Mouse (Mus musculus) layer of hippocampus, adult 11-12 months (tissue): ENCODE measurements around the gene Nr2f1.

Experiments
- DNase-seq: peaks from one replicate; pipeline ENCODE4 v3.0.0; 2022; ENCODE audit warnings: low spot score

Gene Nr2f1

DNA sequence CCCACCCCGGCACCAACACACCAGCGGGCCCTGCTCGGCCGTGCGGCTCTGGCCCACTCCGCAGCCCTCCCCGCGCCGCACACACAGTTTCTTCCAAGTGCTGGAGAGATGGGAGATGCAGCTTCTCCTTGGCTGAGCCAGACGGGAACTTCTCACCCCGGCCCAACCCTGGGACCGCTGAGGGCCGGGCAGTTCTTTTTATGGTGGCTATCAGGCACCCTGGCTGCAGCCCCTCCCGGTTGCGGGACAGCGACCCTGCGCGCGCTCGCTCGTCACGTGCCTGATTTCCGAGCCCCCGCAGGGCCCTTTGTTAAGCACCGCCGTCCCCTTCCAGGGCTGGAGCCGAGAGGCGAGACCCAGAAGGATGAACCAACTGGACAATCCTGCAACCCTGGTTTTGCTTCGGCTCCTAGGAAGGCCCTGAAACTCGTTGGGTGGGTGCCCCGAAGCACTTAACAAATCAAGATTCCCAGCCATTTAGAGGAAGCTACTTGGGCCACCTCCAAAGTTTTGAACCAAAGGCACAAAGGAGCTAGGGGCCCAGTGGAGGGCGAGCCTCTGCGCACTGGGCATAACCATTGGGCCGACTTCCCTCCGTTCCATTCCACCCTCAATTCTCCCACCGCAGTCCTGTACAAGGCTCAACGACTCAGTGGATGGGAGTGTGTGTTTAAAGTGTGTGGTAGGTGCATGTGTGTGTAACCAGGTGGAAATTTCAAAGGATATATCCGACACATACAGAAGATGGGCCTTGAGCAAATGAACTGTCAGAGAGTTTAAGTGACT, 20.1 kb downstream of the Nr2f1 start:
- DNase-seq, result no peak

GRCm38 (mm10) chr13:78178771-78179170, 20.8 kb downstream of the Nr2f1 start:
- no peak for DNase-seq

DNA sequence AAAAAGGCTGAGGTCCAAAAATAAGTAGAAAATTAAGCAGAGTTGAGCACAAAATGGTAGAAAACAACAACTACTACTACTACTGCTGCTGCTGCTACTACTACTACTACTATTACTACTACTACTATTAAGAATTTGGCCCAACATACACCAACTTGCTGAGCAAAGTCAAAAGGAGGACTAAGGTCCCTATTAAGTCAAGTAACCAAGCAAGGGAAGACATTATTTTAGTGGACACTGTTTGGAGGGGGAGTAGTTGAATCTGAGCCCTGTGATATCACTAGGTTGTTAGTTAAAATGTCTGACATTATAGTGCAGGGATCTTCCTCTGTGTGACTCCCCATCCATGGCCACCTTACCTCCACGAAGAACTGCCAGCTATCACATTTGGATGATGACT, 21.5 kb downstream of the Nr2f1 start:
- no peak for DNase-seq

DNA sequence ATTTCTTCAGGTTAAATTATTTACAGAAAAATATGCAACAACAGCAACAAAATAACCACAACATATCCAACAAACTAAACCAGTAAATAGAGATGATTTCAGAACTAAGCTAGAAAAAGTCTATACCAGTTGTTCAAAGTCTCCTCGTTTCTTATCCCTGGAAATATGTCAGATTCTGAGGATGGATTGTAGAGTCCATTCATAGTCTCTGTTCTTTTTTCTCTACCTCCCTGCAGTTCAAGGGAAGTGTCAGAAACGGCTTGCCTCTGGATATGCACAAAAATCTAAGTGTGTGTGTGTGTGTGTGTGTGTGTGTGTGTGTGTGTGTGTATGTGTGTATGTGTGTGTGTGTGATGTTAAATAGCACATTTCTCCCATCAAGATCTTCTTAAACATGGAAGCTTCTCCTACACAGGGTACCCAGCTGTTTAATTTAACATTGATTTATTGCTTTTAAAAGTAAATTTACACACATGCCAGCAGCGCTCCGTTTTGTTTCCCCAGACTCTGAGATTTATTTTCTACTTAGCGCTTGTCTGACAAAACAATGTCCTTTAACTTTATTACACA, 22.1 kb downstream of the Nr2f1 start:
- DNase-seq, result no peak

DNA sequence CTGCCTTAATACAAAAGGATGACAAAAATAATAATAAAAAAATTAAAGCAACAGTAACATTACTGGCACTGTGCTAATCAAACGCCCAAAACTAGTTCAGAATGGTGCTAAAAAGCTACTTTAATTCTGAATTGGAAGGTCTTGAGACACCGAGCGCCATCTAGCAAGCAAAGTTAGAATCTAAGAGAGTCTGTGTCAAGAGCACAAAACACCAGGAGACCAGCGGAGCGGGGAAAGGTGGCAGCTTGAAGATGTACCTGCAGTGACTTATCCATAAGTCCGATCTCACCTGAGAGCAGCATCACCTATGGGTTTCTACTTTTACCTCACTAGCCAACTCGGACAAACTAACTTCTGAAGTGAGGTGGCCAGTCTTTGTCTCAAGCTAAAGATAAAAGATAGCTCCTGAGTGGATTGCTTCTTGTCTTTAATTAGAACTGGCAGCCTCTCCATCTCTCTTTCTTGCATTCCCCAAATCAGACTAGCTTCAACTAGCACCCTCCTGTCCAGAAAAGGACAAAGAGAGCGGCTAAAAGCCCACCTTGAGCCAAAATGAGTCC, 23.7 kb downstream of the Nr2f1 start:
- DNase-seq, result peak; percentile 67

- DNase-seq, result no peak
These were observed 24.7 kb downstream of the Nr2f1 start for GRCm38 (mm10) chr13:78174891-78175290.

- no peak for DNase-seq
These were observed 25.4 kb downstream of the Nr2f1 start for GRCm38 (mm10) chr13:78174191-78174590.

DNA sequence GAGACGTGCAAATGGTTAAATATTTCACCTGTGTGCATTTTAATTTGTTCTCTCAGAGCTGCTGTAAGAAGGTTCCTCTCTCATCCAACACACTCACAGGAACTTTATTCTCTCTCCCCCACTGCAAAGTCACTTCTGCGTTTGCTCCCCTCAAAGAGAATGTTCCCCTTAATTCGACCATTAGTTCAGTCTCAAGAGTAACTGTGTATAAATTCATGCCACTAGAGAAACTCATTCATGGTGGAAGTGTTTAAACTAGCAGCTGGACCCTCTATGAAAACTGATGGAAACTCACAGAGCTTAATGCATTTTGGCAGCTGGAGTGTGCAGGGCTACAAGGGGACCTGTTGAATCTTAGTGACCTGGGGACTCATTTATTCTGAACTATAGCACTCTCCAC, 26.7 kb downstream of the Nr2f1 start:
- DNase-seq, result no peak

GRCm38 (mm10) chr13:78171984-78172636, 27.4 kb downstream of the Nr2f1 start:
- DNase-seq, result no peak

- DNase-seq, result no peak
These were observed 28.2 kb downstream of the Nr2f1 start for GRCm38 (mm10) chr13:78171320-78171719.

DNA sequence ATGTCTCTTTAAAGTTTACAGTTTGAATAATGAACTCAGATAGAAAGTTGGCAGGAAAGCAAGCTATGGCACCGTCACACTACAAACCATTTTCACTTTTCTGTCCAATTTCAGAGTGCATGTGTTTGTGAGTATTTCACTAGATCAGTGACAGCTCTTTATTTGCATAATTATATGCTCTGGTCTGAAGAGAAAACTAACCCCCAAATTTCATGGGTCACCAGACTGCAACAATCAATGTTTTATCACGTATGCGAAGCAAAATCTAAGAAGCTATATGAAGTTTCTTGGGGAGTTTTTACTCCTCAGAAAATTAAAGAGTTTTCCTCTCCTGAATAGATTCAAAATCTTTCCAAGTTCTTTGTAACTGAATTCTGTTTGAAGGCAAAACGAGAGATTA, 31.4 kb downstream of the Nr2f1 start:
- no peak for DNase-seq

DNA sequence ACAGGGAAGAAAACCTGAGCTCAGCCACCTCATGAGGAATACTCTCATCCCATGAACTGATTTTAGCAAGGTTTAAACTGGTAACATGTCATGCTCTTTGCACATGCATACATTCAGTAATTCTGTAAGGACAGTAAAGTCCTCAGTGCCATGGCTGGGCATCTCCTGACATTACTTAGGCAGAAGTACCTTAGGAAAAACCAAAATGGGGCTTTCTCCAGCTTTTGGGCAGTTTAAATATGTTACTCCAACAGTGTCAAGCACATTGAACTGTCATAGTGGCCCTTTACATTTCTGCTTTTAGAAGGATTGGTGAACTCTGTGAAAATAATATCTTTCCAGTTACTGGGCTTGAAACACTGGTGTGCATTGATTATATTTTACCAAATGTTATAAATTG, 34.6 kb downstream of the Nr2f1 start:
- DNase-seq, result no peak

GRCm38 (mm10) chr13:78163087-78163958, 36.2 kb downstream of the Nr2f1 start:
- DNase-seq, result peak; percentile 83

GRCm38 (mm10) chr13:78162149-78162548, 37.4 kb downstream of the Nr2f1 start:
- peak; percentile 35 for DNase-seq

GRCm38 (mm10) chr13:78157465-78157864, 42.1 kb downstream of the Nr2f1 start:
- DNase-seq, result no peak
